Mouse (Mus musculus) kidney, postnatal 0 days (tissue): ENCODE results near the gene Map3k10. TPM values are rescaled to one million over a fixed set of nuclear protein-coding genes. Genes with fewer than 3 reads are reported as not detected.
A peak's percentile ranks its signal among the peaks of the same experiment; 100 is the strongest.

Experiments
- ATAC-seq: fragments of 200-750 bp; cut with Nextera tagmentation; replicated peaks from 2 replicates; pipeline ENCODE4 v1.8.0; 2017; ENCODE audit warnings: low read depth, moderate number of reproducible peaks, moderate TSS enrichment, moderate library complexity; ENCODE audit not compliant: low FRiP score
- DNase-seq: peaks from one replicate; pipeline ENCODE4 v3.0.0-alpha.2; 2016; ENCODE audit warnings: low spot score
- H3K27ac ChIP-seq: fragments of 300-500 bp; sonication (generic); 2 replicates; pipeline ENCODE4 v1.5.1; 2014; ENCODE audit warnings: mild to moderate bottlenecking
- H3K27me3 ChIP-seq: fragments of 300-500 bp; sonication (generic); 2 replicates; pipeline ENCODE4 v1.6.1; 2014; ENCODE audit warnings: low read length, mixed read lengths; ENCODE audit not compliant: insufficient read depth
- H3K36me3 ChIP-seq: fragments of 300-500 bp; sonication (generic); 2 replicates; pipeline ENCODE4 v1.6.1; 2014; ENCODE audit warnings: low read length, mixed read lengths; ENCODE audit not compliant: insufficient read depth
- H3K4me1 ChIP-seq: fragments of 300-500 bp; sonication (generic); replicated peaks from 2 replicates; pipeline ENCODE4 v1.6.1; 2014; ENCODE audit warnings: antibody characterized with exemption, low read length, mixed read lengths; ENCODE audit not compliant: insufficient read depth
- H3K4me2 ChIP-seq: fragments of 300-500 bp; sonication (generic); 2 replicates; pipeline ENCODE4 v1.6.1; 2014; ENCODE audit warnings: mild to moderate bottlenecking, low read length, moderate library complexity, mixed read lengths
- H3K4me3 ChIP-seq: fragments of 300-500 bp; sonication (generic); replicated peaks from 2 replicates; pipeline ENCODE4 v1.5.1; 2014; ENCODE audit warnings: low read depth, low read length
- H3K9ac ChIP-seq: fragments of 300-500 bp; sonication (generic); 2 replicates; pipeline ENCODE4 v1.6.1; 2014; ENCODE audit warnings: low read depth, low read length
- H3K9me3 ChIP-seq: fragments of 300-500 bp; sonication (generic); replicated peaks from 2 replicates; pipeline ENCODE4 v1.6.1; 2016; ENCODE audit warnings: low read length, inconsistent platforms, mixed read lengths
- CTCF ChIP-seq: IDR thresholded peaks from 2 replicates; pipeline ENCODE4 v1.5.1; 2016; ENCODE audit warnings: antibody characterized with exemption, low read depth, mild to moderate bottlenecking, moderate library complexity
- WGBS: fragments of 180-500 bp; shearing (Covaris S2); extraction: QIAGEN DNeasy Blood & Tissue Kit; methylation state at CpG from one replicate; pipeline ENCODE4 v1.1.7; 2014; 5-methylcytosine and 5-hydroxymethylcytosine counted together
- polyA plus RNA-seq: library from polyadenylated mRNA; unstranded; fragments of >200 nt; fragmentation: Nextera tagmentation; extraction: Ambion mirVana; gene quantifications from 2 replicates; pipeline ENCODE4 v1.2.1, GENCODE M21; 2015

Gene Map3k10
- polyA plus RNA-seq, 1 experiment from 2014 or later: 6.8 TPM

- WGBS: 1% methylated on average over 38 of the region's 38 CpGs
- no peak for ATAC-seq
- Histone ChIP-seq H3K27ac (peak overlapping the region; percentile 89; the same call in 1 of the 2 replicates), H3K4me3 (peak overlapping the region; percentile 94), H3K36me3 (no peaks in the 10 kb centered on the region), H3K27me3 (no peaks in the 10 kb centered on the region), H3K4me1 (peaks cover 11% of the 10 kb centered on the region; the same call in 1 of the 2 replicates), H3K9me3 (no peaks in the 10 kb centered on the region), H3K9ac (peak overlapping the region; percentile 82), H3K4me2 (peak overlapping the region; percentile 100)
- no peak for DNase-seq
- no peak for TF ChIP-seq CTCF
Observed at GRCm38 (mm10) chr7:27674195-27674521, 240 bp downstream of the Map3k10 start.

DNA sequence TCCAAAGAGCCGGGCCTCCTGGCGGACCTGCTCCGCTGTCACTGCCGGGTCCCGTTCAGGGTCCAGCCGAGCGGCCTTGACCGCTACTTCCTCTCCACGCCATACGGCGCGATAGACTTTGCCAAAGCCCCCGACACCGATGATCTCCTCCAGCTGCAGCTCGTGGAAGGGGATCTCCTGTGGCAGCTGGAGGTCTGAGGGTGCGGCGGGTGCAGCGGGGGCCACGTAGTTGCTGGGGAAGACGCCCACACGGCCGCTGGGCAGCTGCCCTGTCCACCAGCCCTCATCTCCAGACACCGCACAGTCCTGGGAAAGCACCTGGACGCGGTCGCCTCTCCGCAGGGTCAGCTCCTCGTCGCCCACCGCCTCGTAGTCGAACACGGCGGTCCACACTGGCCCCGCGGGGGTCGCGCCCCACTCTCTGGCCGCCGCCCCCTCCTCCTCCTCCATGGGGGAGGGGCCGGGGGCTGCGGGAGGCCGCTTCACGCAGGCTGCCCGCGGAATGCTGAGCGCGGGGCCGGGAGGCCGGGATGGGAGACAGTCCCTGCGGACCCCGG is 745 bp downstream of the Map3k10 start:
- Histone ChIP-seq H3K27ac (no peak overlapping the region), H3K9ac (peak overlapping the region; percentile 82), H3K4me2 (peak overlapping the region; percentile 100), H3K27me3 (no peaks in the 10 kb centered on the region), H3K4me3 (peak overlapping the region; percentile 94), H3K9me3 (no peaks in the 10 kb centered on the region), H3K36me3 (no peaks in the 10 kb centered on the region), H3K4me1 (peaks cover 11% of the 10 kb centered on the region; the same call in 1 of the 2 replicates)
- no peak for TF ChIP-seq CTCF
- 0% methylated on average over 50 of the region's 52 CpGs for WGBS
- DNase-seq: peak; percentile 36
- peak; percentile 40; the same call in 1 of the 2 replicates for ATAC-seq

DNA sequence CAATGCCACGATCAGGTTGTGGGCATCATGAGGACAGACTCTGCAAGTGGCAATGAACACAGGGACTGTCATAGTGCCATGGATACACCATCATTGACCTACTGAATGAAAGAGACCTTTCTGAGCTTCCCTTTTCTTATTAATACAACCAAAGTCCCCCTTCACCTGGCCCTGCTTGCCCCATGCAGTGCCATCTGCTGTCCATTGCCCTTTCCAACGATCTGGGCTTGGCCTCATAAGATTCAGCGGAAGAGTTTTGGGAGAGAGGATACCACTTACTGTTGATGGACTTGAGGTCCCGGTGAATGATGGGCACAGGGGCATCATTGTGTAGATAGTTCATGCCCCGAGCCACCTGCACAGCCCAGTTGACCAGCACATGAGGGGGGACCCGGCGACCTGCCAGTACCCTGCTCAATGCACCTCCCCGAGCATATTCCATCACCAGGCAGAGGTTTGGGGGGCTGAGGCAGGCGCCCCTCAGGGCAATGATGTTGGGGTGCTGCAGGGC is 1.3 kb downstream of the Map3k10 start:
- DNase-seq (no peak), ATAC-seq (no peak)
- WGBS: 53% methylated on average over 9 of the region's 9 CpGs
- peak overlapping the region; percentile 100 for H3K4me2 ChIP-seq
- no peak overlapping the region for H3K27ac ChIP-seq
- peak; percentile 38; the same call in 1 of the 2 replicates for TF ChIP-seq CTCF
- no peaks in the 10 kb centered on the region for H3K9me3 ChIP-seq
- H3K9ac ChIP-seq: peak overlapping the region; percentile 82
- 0 out of 2 replicates have a peak, but pooled peaks cover 5% of the 10 kb centered on the region for H3K36me3 ChIP-seq
- no peaks in the 10 kb centered on the region for H3K27me3 ChIP-seq
- peaks cover 11% of the 10 kb centered on the region; the same call in 1 of the 2 replicates for H3K4me1 ChIP-seq
- peak overlapping the region; percentile 94 for H3K4me3 ChIP-seq

GRCm38 (mm10) chr7:27662038-27662437 is 12.4 kb downstream of the Map3k10 start:
- Histone ChIP-seq H3K9me3 (no peaks in the 10 kb centered on the region), H3K27ac (no peak overlapping the region), H3K9ac (no peak overlapping the region), H3K36me3 (peaks cover 18% of the 10 kb centered on the region), H3K4me3 (no peak overlapping the region), H3K4me2 (no peak overlapping the region), H3K4me1 (no peaks in the 10 kb centered on the region), H3K27me3 (no peaks in the 10 kb centered on the region)
- DNase-seq: no peak
- ATAC-seq: no peak
- 87% methylated on average over 4 of the region's 4 CpGs for WGBS
- no peak for TF ChIP-seq CTCF

GRCm38 (mm10) chr7:27658712-27659663 is 15.4 kb downstream of the Map3k10 start:
- no peak overlapping the region for H3K27ac ChIP-seq
- H3K9ac ChIP-seq: no peak overlapping the region
- peaks cover 14% of the 10 kb centered on the region for H3K27me3 ChIP-seq
- no peak overlapping the region for H3K4me3 ChIP-seq
- no peaks in the 10 kb centered on the region for H3K9me3 ChIP-seq
- DNase-seq (no peak), ATAC-seq (no peak)
- no peaks in the 10 kb centered on the region for H3K4me1 ChIP-seq
- peaks cover 23% of the 10 kb centered on the region for H3K36me3 ChIP-seq
- WGBS: 71% methylated on average over 14 of the region's 14 CpGs
- no peak overlapping the region for H3K4me2 ChIP-seq
- no peak for TF ChIP-seq CTCF

- Histone ChIP-seq H3K9me3 (no peaks in the 10 kb centered on the region), H3K27ac (no peak overlapping the region), H3K9ac (no peak overlapping the region), H3K27me3 (peaks cover 23% of the 10 kb centered on the region), H3K36me3 (peaks cover 19% of the 10 kb centered on the region), H3K4me1 (no peaks in the 10 kb centered on the region; the same call in 1 of the 2 replicates), H3K4me2 (0 out of 2 replicates have a peak overlapping the region, but pooled peaks have one; percentile 18), H3K4me3 (no peak overlapping the region)
- ATAC-seq (no peak), DNase-seq (no peak)
- TF ChIP-seq CTCF: no peak
- WGBS: 30% methylated on average over 53 of the region's 53 CpGs
Observed at GRCm38 (mm10) chr7:27657824-27658395, 16.5 kb downstream of the Map3k10 start.
